Mouse (Mus musculus): ENCODE results near the gene Spaca4. TPM values are rescaled to one million over a fixed set of nuclear protein-coding genes. Genes with fewer than 3 reads are reported as not detected.

Gene Spaca4
- total and polyA plus RNA-seq, 3 experiments, result not detected

DNA sequence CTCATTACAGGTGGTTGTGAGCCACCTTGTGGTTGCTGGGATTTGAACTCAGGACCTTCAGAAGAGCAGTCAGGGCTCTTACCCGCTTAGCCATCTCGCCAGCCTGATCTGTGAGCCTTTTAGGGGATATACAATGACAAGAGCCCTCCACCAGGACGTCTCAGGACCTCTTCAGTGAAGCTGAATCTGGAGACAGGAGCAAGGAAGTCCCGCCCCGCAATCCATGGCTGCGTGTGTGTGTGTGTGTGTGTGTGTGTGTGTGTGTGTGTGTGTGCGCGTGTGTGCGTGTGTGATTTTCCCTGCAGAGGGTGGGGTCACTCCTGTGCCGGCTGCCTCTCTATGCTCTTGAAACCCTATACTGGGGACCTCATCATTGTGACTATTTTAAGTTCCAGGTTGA, 14.2 kb upstream of the Spaca4 start:
- dilution Hi-C loops (cut with MboI; ENCODE audit: extremely low pct_ligation_motif_present, extremely low pct_unique_long_range_greater_than_20kb, low sequenced_read_pairs) (no loop called here), in situ Hi-C loops (cut with MboI; ENCODE audit: low pct_ligation_motif_present, low pct_unique_long_range_greater_than_20kb, low sequenced_read_pairs) (loop anchor here (5.0 to 10.0 kb wide), 3 partner anchors 62 to 265 kb away; partner anchors contain the start of genes Ccdc114 and Emp3)
- TF ChIP-seq MAFK (IDR thresholded peaks at IDR 0.05; ENCODE audit: insufficient replicate concordance, low read length), result no peak
- no peak for TF ChIP-seq ZKSCAN1 (IDR thresholded peaks at IDR 0.05; ENCODE audit: borderline replicate concordance, low read depth, low read length)
- TF ChIP-seq ZNF384 (IDR thresholded peaks at IDR 0.05; ENCODE audit: low read depth, low read length), result no peak
- TF ChIP-seq CHD1 (IDR thresholded peaks at IDR 0.05; ENCODE audit: low read depth, low read length), result no peak
- DNase-seq (ENCODE audit: extremely low read depth), result no peak
- Histone ChIP-seq H3K79me2 (replicated peaks; ENCODE audit: control insufficient read depth, extremely low read depth, insufficient read depth, poor library complexity, severe bottlenecking) (no peaks in the 10 kb centered on the region), H3K36me3 (replicated peaks in 1 of 2; ENCODE audit: control insufficient read depth in 1 of 2, insufficient read depth in 1 of 2, low read length in 1 of 2) (no peaks in the 10 kb centered on the region), H3K4me3 (replicated peaks in 1 of 3; ENCODE audit: low read depth in 2 of 3, low read length in 2 of 3, poor library complexity in 1 of 3) (no peak overlapping the region), H3K9me3 (replicated peaks; ENCODE audit: low read length) (no peaks in the 10 kb centered on the region), H3K27ac (ENCODE audit: insufficient read depth, low read depth) (no peak overlapping the region), H3K27me3 (replicated peaks) (peaks cover 8% of the 10 kb centered on the region), H3K4me1 (ENCODE audit: control insufficient read depth in 1 of 2, insufficient read depth in 2 of 2) (peaks cover 5 to 12% of the 10 kb centered on the region in 2 experiments), H3K4me2 (ENCODE audit: insufficient read depth, low read depth, poor library complexity, severe bottlenecking) (no peak overlapping the region), H3K9ac (ENCODE audit: insufficient read depth, low read depth) (no peak overlapping the region)

DNA sequence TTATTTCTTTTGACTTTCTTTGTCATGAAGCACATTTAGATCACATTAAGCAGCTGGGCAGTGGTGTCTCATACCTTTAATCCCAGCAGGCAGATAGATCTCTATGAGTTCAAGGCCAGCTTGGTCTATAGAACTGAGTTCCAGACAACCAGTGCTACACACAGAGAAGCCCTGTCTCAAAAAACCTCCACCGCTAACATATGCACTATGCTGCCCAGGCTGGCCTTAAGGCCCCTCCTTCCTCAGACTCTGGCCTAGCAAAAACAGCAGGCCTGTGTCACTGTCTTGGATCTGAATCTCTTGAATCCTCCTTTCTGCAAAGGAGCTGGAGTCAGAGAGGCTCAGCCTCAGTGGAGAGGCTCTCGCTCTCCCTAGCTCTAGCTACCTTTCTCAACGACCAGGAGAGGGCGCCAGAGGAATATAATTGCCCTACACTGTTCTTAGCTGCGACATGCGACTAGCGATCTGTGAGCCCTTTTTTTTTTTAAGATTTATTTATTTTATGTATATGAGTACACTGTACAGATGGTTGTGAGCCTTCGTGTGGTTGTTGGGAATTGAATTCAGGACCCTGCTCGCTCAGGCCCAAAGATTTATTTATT, 13.7 kb upstream of the Spaca4 start:
- peak; percentile 69 for DNase-seq (ENCODE audit: extremely low read depth)
- peaks cover 5 to 12% of the 10 kb centered on the region in 2 experiments for H3K4me1 ChIP-seq (ENCODE audit: control insufficient read depth in 1 of 2, insufficient read depth in 2 of 2)
- TF ChIP-seq RAD21 (IDR thresholded peaks at IDR 0.05; ENCODE audit: low read depth, low read length) (peak; percentile 51), SMC3 (IDR thresholded peaks at IDR 0.05; ENCODE audit: low read depth, low read length) (peak; percentile 53), CTCF (conservative IDR thresholded peaks at IDR 0.05 in 1 of 2, IDR thresholded peaks at IDR 0.05 in 1 of 2; ENCODE audit: low read depth in 2 of 2, low read length in 2 of 2) (peak; percentile 32 to 65; a peak in 3 of 4 replicates), MAZ (IDR thresholded peaks at IDR 0.05; ENCODE audit: low read depth, low read length) (no peak), PAX5 (IDR thresholded peaks at IDR 0.05; ENCODE audit: low read length) (no peak), HCFC1 (IDR thresholded peaks at IDR 0.05; ENCODE audit: low read depth, low read length) (no peak)
- H3K27ac ChIP-seq (ENCODE audit: insufficient read depth, low read depth), result no peak overlapping the region
- in situ Hi-C loops (cut with MboI; ENCODE audit: low pct_ligation_motif_present, low pct_unique_long_range_greater_than_20kb, low sequenced_read_pairs) (loop anchor here (10.0 kb wide), 2 partner anchors 186 to 266 kb away; partner anchors contain the start of genes Ccdc114 and Emp3), dilution Hi-C loops (cut with MboI; ENCODE audit: extremely low pct_ligation_motif_present, extremely low pct_unique_long_range_greater_than_20kb, low sequenced_read_pairs) (no loop called here)
- no peaks in the 10 kb centered on the region for H3K79me2 ChIP-seq (replicated peaks; ENCODE audit: control insufficient read depth, extremely low read depth, insufficient read depth, poor library complexity, severe bottlenecking)
- H3K9ac ChIP-seq (ENCODE audit: insufficient read depth, low read depth), result no peak overlapping the region
- H3K9me3 ChIP-seq (replicated peaks; ENCODE audit: low read length), result no peaks in the 10 kb centered on the region
- H3K4me3 ChIP-seq (replicated peaks in 1 of 3; ENCODE audit: low read depth in 2 of 3, low read length in 2 of 3, poor library complexity in 1 of 3), result no peak overlapping the region
- H3K27me3 ChIP-seq (replicated peaks), result peaks cover 8% of the 10 kb centered on the region
- H3K36me3 ChIP-seq (replicated peaks in 1 of 2; ENCODE audit: control insufficient read depth in 1 of 2, insufficient read depth in 1 of 2, low read length in 1 of 2), result no peaks in the 10 kb centered on the region
- H3K4me2 ChIP-seq (ENCODE audit: insufficient read depth, low read depth, poor library complexity, severe bottlenecking), result no peak overlapping the region

DNA sequence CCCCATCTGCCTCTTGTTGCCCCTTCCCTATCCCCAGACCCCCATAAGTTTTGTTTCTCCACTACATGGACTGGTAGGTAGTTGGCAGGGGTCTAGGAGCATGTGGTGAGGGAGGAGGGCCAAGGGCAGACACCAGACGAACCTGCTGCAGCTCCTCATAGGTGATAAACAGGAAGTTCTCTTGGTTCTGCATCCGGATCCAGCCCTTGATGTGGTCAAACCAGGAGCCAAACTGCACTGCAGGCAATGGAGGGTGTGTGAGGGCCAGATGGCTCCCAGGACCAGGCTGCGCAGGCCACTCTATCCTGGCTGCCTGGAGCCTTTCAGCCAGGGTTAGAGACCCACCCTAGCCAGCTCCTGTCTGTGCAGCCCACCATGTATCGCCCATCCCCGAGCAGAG, 7.9 kb upstream of the Spaca4 start:
- TF ChIP-seq TCF12 (IDR thresholded peaks at IDR 0.05; ENCODE audit: low read depth, low read length), result no peak
- no peak for TF ChIP-seq TBP (conservative IDR thresholded peaks at IDR 0.05; ENCODE audit: low read depth, low read length)
- TF ChIP-seq CHD1 (IDR thresholded peaks at IDR 0.05; ENCODE audit: low read depth, low read length), result no peak
- TF ChIP-seq ZNF384 (IDR thresholded peaks at IDR 0.05; ENCODE audit: low read depth, low read length), result no peak
- no peak for TF ChIP-seq MAFK (IDR thresholded peaks at IDR 0.05; ENCODE audit: insufficient replicate concordance, low read length)
- TF ChIP-seq POLR2A (IDR thresholded peaks at IDR 0.05; ENCODE audit: low read depth, low read length), result no peak
- no peak for TF ChIP-seq CHD2 (IDR thresholded peaks at IDR 0.05; ENCODE audit: low read length)
- no peak for TF ChIP-seq IRF4 (IDR thresholded peaks at IDR 0.05; ENCODE audit: low read depth, low read length)
- TF ChIP-seq ELF1 (IDR thresholded peaks at IDR 0.05; ENCODE audit: low read depth, low read length), result no peak
- TF ChIP-seq USF2 (conservative IDR thresholded peaks at IDR 0.05; ENCODE audit: low read depth, low read length), result no peak
- TF ChIP-seq MEF2A (IDR thresholded peaks at IDR 0.05; ENCODE audit: borderline replicate concordance, low read depth, low read length), result no peak
- TF ChIP-seq MAZ (IDR thresholded peaks at IDR 0.05; ENCODE audit: low read depth, low read length), result no peak
- TF ChIP-seq POLR2AphosphoS2 (IDR thresholded peaks at IDR 0.05; ENCODE audit: low read depth, low read length), result no peak
- dilution Hi-C loops (cut with MboI; ENCODE audit: extremely low pct_ligation_motif_present, extremely low pct_unique_long_range_greater_than_20kb, low sequenced_read_pairs), result no loop called here

More for the DNA sequence above, 7.9 kb upstream of the Spaca4 start:
- Histone ChIP-seq H3K27me3 (replicated peaks) (no peaks in the 10 kb centered on the region), H3K4me2 (ENCODE audit: insufficient read depth, low read depth, poor library complexity, severe bottlenecking) (no peak overlapping the region), H3K79me2 (replicated peaks; ENCODE audit: control insufficient read depth, extremely low read depth, insufficient read depth, poor library complexity, severe bottlenecking) (no peaks in the 10 kb centered on the region), H3K9me3 (replicated peaks; ENCODE audit: low read length) (no peaks in the 10 kb centered on the region), H3K4me1 (ENCODE audit: control insufficient read depth in 1 of 2, insufficient read depth in 2 of 2) (peaks cover 0 to 10% of the 10 kb centered on the region in 2 experiments; a peak in 2 of 4 replicates), H3K9ac (ENCODE audit: insufficient read depth, low read depth) (no peak overlapping the region), H3K36me3 (replicated peaks in 1 of 2; ENCODE audit: control insufficient read depth in 1 of 2, insufficient read depth in 1 of 2, low read length in 1 of 2) (peaks cover 6 to 19% of the 10 kb centered on the region in 2 experiments), H3K27ac (ENCODE audit: insufficient read depth, low read depth) (no peak overlapping the region), H3K4me3 (replicated peaks in 1 of 3; ENCODE audit: low read depth in 2 of 3, low read length in 2 of 3, poor library complexity in 1 of 3) (no peak overlapping the region)
- no peak for DNase-seq (ENCODE audit: extremely low read depth)
- in situ Hi-C loops (cut with MboI; ENCODE audit: low pct_ligation_motif_present, low pct_unique_long_range_greater_than_20kb, low sequenced_read_pairs), result loop anchor here (10.0 kb wide), 2 partner anchors 191 to 271 kb away; partner anchors contain the start of genes Ccdc114 and Emp3

Measured in CH12.LX (cell line).